Mouse (Mus musculus): ENCODE measurements around the gene Megf11.

Megf11 gene

GRCm38 (mm10) chr9:64519921-64520746 lies 134.7 kb downstream of the Megf11 start:
- DNase-seq (ENCODE audit: low read depth, low spot score) = no peak

GRCm38 (mm10) chr9:64520747-64521283 lies 135.4 kb downstream of the Megf11 start:
- DNase-seq (ENCODE audit: low read depth, low spot score) = no peak

- DNase-seq (ENCODE audit: low read depth, low spot score) = no peak
These were observed 138.0 kb downstream of the Megf11 start for GRCm38 (mm10) chr9:64523264-64524045.

- DNase-seq (ENCODE audit: low read depth, low spot score) = no peak
These were observed 142.6 kb downstream of the Megf11 start for GRCm38 (mm10) chr9:64528061-64528460.

DNA sequence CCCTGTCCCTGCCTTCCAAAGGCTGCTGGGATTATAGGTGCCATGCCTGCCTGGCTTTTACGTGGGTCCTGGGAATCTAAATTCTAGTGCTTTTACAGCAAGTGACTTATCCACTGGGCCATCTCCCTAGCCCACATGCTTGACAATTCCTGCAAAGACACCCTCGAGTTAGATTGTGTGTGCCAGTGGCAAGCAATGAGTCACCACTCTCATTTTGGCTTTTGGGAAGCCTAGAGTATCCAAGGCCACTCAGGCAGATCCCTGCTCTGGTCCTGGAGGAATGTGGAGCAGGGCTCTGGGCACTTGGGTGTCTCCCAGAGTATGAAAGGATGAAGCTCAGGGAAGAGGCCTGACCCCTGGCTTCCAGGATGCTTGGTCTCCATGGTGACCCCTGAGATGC lies 143.2 kb downstream of the Megf11 start:
- no peak for DNase-seq (ENCODE audit: low read depth, low spot score)

- peak; percentile 19 for DNase-seq (ENCODE audit: low read depth, low spot score)
These were observed 146.5 kb downstream of the Megf11 start for GRCm38 (mm10) chr9:64531935-64532334.

- DNase-seq (ENCODE audit: low read depth, low spot score) = peak; percentile 61
These were observed 147.4 kb downstream of the Megf11 start for GRCm38 (mm10) chr9:64532711-64533242.

- peak; percentile 86 for DNase-seq (ENCODE audit: low read depth, low spot score)
These were observed 148.2 kb downstream of the Megf11 start for GRCm38 (mm10) chr9:64533488-64534119.

DNA sequence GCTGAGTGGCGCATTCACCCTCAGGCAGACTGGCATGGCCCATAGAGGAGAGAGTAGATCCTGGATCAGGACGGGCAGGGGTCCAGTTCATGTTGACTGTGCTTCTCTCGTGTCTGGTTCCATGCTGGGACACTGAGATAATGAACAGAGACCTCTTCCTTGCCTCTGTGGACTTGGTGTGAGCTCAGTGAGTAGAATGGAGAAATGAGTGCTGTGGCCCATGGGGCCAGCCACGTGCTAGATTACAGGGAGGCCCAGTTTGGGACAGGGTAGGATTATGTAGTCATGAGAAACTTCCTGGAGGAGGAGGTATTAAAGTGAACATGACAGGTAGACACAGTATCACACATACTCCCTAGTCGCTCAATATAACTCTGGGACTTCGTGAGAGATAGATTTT lies 148.9 kb downstream of the Megf11 start:
- DNase-seq (ENCODE audit: low read depth, low spot score) = no peak

GRCm38 (mm10) chr9:64534856-64535539 lies 149.6 kb downstream of the Megf11 start:
- peak; percentile 58 for DNase-seq (ENCODE audit: low read depth, low spot score)

DNA sequence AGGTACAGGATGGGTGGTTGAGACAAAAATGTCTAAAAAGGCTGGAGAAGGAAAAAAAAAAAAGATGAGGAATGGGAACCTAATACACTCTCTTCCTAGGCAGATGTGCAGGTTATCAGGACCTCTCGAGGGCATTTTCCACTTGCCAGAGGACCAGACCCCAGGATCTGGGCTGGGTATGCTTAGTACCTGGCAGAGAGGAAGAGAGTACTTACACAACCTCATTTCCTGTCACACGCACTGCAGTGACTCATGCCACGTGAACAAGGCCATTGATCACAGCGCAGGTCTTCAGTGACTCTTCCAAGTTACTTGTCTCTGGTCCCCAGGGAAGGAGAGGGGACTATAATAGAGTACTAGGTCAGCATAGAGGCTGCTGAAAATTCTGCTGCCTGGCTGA lies 152.4 kb downstream of the Megf11 start:
- no peak for DNase-seq (ENCODE audit: low read depth, low spot score)

DNA sequence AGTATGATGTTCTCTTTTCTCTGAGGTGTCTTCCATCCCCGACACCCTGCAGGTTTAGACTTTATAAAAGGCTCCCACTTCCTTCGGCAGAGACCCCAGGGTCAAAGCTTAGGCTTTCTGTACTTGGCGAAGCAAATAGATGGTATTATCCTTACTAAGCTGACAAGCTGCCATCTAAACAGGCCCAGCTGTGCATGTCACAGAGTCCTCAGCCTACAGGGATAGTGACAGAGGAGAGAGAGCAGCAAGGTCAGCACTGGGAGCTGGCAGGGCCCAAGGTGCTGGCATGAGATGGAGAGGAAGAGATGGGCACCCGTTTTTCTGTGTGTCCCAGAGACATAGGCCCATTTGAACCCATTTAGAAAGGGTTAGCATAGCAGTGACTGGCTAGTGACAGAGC lies 156.8 kb downstream of the Megf11 start:
- no peak for DNase-seq (ENCODE audit: low read depth, low spot score)

DNA sequence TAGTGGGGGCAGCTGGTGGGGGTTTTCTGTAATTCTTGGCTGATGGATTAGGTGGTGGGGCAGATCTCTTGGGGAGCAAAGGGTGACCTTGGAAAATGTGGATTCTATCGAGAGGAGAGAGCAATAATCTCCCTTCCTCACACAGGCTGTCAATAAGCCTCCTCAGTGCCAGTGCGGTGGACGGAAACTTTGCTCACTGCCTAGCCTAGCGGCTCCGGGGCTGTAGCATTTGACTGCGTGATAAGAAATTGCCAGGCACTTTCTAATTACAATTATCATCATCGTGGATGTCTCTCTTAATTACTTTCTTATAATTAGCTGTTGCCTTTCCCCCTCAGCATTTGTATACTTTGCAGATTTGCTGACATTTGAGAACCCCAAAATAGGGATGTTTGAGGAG lies 157.7 kb downstream of the Megf11 start:
- no peak for DNase-seq (ENCODE audit: low read depth, low spot score)

GRCm38 (mm10) chr9:64546344-64546991 lies 161.0 kb downstream of the Megf11 start:
- no peak for DNase-seq (ENCODE audit: low read depth, low spot score)

DNA sequence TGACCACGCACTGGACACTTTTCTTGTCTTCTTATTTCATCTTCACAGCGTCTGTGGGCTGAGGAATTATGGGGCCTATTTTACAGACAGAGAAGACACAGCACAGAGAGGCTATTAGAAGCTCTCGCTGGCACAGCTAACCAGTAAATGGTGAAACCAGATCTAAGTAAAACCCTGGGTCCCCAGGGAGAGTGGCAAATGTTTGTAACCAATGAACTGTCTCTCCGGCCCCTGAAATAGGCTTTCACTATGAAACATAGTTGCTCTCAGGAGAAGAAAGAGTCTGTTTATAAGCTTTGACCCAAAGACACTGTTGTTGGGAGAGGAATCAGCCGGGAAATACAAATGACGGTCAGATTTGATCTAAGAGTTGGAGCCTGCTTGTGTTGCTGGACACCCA lies 162.9 kb downstream of the Megf11 start:
- no peak for DNase-seq (ENCODE audit: low read depth, low spot score)

DNA sequence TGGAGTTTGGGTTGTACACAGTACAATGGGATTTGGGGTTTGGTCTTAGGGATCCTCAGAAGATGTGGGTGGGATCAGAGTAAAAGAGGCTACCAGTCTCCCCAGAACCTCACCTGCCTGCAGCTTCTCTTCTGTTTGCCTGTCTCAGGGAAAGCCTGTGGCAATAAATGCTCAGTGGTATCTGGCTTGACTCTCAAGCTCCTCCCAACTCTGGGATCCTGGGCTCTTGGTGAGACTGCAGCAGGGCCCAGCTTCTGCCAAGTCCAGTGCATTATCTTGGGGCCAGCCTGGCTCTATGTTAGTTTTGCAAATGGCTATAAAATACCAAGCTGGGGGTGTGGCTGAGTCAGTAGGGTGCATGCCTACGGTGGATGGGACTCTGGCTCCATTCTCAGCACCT lies 165.9 kb downstream of the Megf11 start:
- DNase-seq (ENCODE audit: low read depth, low spot score) = no peak

DNA sequence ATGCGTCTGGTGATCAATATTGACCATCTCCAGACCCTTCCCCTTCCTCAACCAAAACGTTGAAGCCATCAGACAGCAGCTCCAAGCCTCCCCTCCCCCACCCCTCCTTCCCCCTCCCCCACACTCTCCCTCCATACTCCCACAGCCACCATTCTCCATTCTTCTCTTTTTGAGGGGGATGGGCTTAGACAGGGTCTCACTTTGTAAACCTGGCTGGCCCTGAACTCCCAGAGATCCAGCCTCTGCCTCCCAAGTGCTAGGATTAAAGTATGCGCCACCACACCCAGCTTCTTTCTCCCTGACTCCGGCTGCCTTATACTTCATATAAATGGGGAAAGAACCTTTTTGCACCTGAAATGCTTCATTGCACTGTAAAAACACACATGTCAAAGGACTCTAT lies 166.6 kb downstream of the Megf11 start:
- DNase-seq (ENCODE audit: low read depth, low spot score) = no peak

DNA sequence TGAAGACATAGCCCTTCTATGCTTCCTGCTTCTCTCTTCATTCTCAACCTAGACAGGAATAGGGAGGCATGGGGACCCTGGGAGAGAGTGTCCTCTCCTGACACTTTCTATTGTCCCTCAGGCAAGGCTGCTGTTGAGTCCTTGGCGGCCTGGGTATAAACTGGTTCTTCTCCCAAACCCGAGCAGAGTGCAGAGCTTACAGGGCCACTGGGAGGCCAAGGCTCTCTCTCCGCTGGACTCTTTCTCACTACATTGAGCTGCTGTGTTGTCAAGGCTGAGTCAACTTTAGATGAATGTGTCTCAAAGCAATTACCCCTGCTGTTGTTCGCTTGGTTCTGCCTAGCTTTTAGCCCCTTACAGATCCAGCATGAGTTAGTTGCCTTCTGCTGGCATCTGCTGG lies 168.0 kb downstream of the Megf11 start:
- no peak for DNase-seq (ENCODE audit: low read depth, low spot score)

DNA sequence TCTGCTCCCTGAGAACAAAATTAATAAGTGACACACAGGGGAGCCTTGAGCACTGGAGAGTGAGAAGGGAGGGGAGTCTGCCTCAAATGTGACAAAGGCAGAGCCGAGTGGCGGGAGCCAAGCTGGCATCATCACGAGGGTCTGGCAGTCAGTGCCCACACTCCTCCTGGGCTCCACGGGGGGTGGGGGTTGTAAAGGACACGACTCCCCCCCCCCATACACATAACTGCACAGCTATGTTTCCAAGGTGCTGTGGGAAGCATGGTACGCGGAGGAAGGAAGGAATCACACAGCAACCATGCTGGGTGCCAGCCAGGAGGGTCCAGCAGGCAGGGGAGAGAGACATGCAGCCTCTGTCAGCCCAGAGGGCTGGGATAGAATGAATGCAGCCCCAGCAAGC lies 170.2 kb downstream of the Megf11 start:
- DNase-seq (ENCODE audit: low read depth, low spot score) = no peak

DNA sequence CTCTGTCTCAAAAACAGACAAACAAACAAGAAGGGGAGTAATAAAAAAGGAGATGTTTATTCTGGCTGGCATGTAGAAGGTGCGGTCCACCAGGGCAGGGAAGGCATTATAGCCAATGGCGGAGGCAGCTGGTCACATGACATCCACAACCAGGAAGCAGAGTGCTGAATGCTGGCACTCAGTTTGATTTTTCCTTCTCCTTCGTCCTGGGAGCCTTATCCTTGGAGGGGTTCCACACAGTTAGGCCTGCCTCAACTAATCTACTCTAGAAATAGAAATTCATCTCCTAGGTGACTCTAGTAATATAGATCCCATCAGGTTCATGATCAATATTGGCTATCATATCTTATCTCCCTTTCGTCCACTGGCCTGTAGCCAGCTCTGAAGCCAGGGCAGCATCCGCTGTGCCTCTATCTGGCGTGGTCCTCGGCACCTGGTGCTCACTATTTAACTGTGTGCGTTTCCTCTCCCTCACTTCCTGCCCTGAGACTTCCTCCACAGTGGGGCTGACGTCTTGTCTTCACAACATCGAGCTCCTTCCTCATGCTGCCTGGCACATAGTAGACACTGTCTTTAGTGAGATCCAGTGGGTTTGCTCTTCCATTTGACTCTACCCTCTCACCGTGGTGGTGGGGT lies 171.8 kb downstream of the Megf11 start:
- DNase-seq (ENCODE audit: low read depth, low spot score) = no peak

Data from c-Kit-negative CD71-positive TER-119-positive erythroid progenitor cells, embryonic 14.5 days (primary cell).